Mouse (Mus musculus) ES-Bruce4 (cell line): ENCODE measurements around the gene Scn2a.

Experiments used
- CTCF ChIP-seq: IDR thresholded peaks from one replicate; pipeline ENCODE4 v1.8.1; 2011; ENCODE audit warnings: low read depth, low read length
- EP300 ChIP-seq: IDR thresholded peaks from 2 replicates; pipeline ENCODE4 v1.6.1; 2011; ENCODE audit warnings: low read depth, low read length; ENCODE audit not compliant: insufficient read depth
- POLR2A ChIP-seq: IDR thresholded peaks from one replicate; pipeline ENCODE4 v1.8.1; 2011; ENCODE audit warnings: low read length; ENCODE audit not compliant: insufficient read depth

DNA sequence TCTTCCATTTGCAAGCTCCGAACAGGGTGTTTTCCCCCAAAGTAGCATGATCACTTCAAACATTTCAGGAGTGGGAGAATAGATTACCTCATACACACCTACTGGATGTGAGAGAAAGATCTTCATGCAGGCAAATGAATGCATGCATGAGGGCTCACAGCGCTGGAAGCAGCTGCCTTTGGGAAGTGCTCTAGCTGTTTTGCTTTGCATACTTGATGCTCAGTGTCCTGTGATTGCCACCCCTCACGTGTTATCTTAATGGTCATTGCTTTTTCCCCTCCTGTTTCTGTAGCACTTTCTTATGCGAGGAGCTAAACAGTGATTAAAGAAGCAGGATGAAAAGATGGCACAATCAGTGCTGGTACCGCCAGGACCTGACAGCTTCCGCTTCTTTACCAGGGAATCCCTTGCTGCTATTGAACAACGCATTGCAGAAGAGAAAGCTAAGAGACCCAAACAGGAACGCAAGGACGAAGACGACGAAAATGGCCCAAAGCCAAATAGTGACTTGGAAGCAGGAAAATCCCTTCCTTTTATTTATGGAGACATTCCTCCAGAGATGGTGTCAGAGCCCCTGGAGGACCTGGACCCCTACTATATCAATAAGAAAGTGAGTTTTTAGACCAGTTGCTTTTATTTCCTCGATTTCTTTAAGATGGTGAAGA, 49.7 kb downstream of the Scn2a start:
- TF ChIP-seq CTCF: no peak
- TF ChIP-seq EP300: no peak
- no peak for TF ChIP-seq POLR2A
